Mouse (Mus musculus) spleen, postnatal 14 days (tissue): ENCODE data around the gene Gabrq.

Source experiments
- DNase-seq, 2 experiments: peaks; one replicate each; pipeline ENCODE4 v3.0.0; 2021 to 2022; ENCODE audit warnings: low spot score in 2 of 2

The Gabrq gene

GRCm38 (mm10) chrX:72824776-72825588 lies at the start of gene Gabrq:
Gabrq (plus strand) TSS chrX:72825178.
- no peak for DNase-seq

- no peak for DNase-seq
Measured at GRCm38 (mm10) chrX:72788773-72789557, 36.0 kb upstream of the Gabrq start.

GRCm38 (mm10) chrX:72789558-72789871 lies 35.5 kb upstream of the Gabrq start:
- no peak for DNase-seq

- peak in 1 of 2 experiments; percentile 38 for DNase-seq
Measured at GRCm38 (mm10) chrX:72819594-72819993, 5.4 kb upstream of the Gabrq start.

GRCm38 (mm10) chrX:72823310-72823709 lies 1.7 kb upstream of the Gabrq start:
- DNase-seq, result no peak

GRCm38 (mm10) chrX:72825589-72825905 lies 569 bp downstream of the Gabrq start:
- no peak for DNase-seq
